Mouse (Mus musculus) induced T-regulatory cell, adult 2 months (primary cell): ENCODE measurements at regions not wholly inside any gene's neighbourhood (a gene's known extent, or its start where the extent isn't known, plus 50 kb on each side); places are given as distances from the start of the nearest gene placed in this dataset.

Source experiments
- DNase-seq: peaks from one replicate; pipeline ENCODE4 v3.0.0-alpha.2; 2012; ENCODE audit warnings: low read depth

DNA sequence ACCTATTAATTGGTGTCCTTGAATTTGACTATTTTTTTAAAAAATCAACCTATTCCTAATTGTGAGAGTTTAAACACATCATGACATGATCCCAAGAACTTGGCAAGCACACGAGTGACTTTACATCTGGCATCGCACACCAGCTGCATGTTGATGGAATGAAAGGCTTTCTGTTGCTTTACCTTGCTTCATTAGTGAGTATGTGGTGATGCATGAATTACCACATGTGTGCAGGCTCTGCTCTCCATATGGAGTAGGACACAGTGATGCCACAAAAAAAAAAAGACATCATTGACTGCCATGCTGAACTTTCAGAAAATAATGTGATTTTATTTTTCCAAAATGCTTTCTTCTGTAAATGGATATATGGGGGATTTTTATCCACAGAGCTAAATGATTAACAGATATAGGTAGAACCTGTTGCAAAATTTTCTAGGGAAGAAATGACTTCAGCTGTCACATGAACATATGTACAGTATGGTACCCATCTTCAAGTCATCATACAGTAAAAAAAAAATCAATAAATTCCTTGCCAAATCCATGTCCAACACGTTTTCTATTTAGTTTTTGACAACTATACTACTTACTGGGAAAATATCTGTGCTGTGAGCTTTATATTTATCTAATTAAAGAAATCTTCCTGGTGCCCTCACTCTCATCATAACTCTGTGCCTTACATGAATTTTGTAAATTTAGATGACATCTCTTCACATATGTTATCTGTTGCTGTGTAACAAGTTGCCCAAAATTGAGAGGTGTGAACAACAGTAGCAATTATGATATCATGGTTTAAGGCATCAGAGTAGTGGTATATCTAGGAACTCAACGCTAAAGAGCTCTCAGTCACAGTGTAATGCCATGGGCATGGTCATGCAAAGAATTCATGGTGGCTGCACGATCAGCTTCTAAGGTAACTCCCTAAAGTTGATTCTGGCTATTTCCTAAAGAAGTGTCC lies 84.0 kb upstream of the Arrdc3 start:
- no peak for DNase-seq

DNA sequence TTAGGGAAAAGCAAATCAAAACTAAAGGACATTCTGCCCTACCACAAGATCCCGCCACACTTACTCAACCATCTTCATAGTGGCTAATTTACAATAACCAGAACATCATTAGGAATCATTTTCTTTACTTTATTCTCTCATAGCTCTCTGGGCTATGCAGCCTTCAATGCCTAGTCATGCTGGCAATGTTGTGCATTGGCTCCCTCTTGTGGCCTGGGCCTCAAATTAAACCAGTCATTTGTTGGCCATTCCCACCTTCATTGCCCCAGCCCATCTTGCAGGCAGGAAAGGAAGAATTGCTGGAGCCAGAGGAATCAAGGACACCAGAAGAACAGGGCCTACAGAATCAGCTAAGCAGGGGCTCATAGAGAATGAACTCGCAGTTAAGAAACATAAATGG lies 77.0 kb upstream of the Arrdc3 start:
- peak; percentile 18 for DNase-seq

DNA sequence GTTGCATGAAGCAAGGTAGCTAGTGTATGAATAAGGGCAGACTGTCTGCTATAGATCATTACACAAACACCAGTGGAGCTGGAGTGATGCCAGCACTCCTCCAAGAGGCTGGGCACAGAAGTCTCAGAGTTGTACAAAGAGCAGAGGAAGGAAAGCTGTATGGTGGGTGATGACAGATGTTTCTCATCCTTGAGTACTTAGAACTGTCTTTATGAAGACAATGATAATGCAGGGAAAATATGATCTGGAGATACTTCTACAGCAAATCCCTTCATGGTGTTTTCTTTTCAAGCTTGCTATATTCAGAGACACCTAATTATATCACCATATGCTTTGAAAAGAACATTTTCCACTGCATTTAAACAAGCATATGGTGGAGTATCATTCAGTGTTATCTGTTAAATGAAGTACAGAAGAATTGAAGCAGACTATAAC lies 56.1 kb upstream of the Arrdc3 start:
- no peak for DNase-seq
